Mouse (Mus musculus) small intestine, adult 2 months (tissue): ENCODE measurements at regions not wholly inside any gene's neighbourhood (a gene's known extent, or its start where the extent isn't known, plus 50 kb on each side); places are given as distances from the start of the nearest gene placed in this dataset.
"Not testable (repeated sequence)": the region's sequence is repeated elsewhere in the genome, so short reads cannot be mapped to it uniquely, and the experiment has no call there.

Experiments used
- H3K27ac ChIP-seq: fragments of 200-500 bp; 2 replicates; pipeline ENCODE4 v1.5.1; 2012; ENCODE audit warnings: low read depth, low read length, control low read depth, inconsistent platforms; ENCODE audit not compliant: insufficient read depth
- H3K27me3 ChIP-seq: fragments of 200-500 bp; 2 replicates; pipeline ENCODE4 v1.6.1; 2012; ENCODE audit warnings: mild to moderate bottlenecking, moderate library complexity, low read length, inconsistent platforms; ENCODE audit not compliant: control insufficient read depth, insufficient read depth
- H3K36me3 ChIP-seq: fragments of 200-500 bp; 2 replicates; pipeline ENCODE4 v1.6.1; 2012; ENCODE audit warnings: mild to moderate bottlenecking, low read length, control low read depth, inconsistent platforms; ENCODE audit not compliant: control insufficient read depth, insufficient read depth
- H3K4me1 ChIP-seq: fragments of 200-500 bp; 2 replicates; pipeline ENCODE4 v1.6.1; 2012; ENCODE audit warnings: low read length, inconsistent platforms, mixed read lengths; ENCODE audit not compliant: control insufficient read depth, insufficient read depth, insufficient read length
- H3K4me3 ChIP-seq: fragments of 200-500 bp; 2 replicates; pipeline ENCODE4 v1.5.1; 2012; ENCODE audit warnings: low read depth, mild to moderate bottlenecking, control low read depth, inconsistent platforms, low read length, moderate library complexity
- CTCF ChIP-seq: fragments of 200-500 bp; IDR thresholded peaks from 2 replicates; pipeline ENCODE4 v1.5.1; 2012; ENCODE audit warnings: low read depth, mild to moderate bottlenecking, control low read depth, inconsistent platforms, low read length, moderate library complexity, mixed read lengths; ENCODE audit not compliant: insufficient replicate concordance, insufficient read length; ENCODE audit errors: extremely low read depth
- POLR2A ChIP-seq: fragments of 200-500 bp; IDR thresholded peaks from 2 replicates; pipeline ENCODE4 v1.6.1; 2012; ENCODE audit warnings: low read depth, mild to moderate bottlenecking, control low read depth, inconsistent platforms, low read length, moderate library complexity
- WGBS: fragments of 180-500 bp; shearing (Covaris S2); methylation state at CpG from one replicate; pipeline ENCODE4 v1.1.7; 2018; 5-methylcytosine and 5-hydroxymethylcytosine counted together

GRCm38 (mm10) chr8:83837637-83838378 is 62.1 kb upstream of the Adgrl1 start:
- Histone ChIP-seq H3K36me3 (no peaks in the 10 kb centered on the region), H3K27me3 (no peaks in the 10 kb centered on the region; the same call in 1 of the 2 replicates), H3K4me1 (no peaks in the 10 kb centered on the region), H3K27ac (no peak overlapping the region), H3K4me3 (no peak overlapping the region)
- no peak for TF ChIP-seq POLR2A
- TF ChIP-seq CTCF, result no peak
- WGBS, result 41% methylated on average over 9 of the region's 9 CpGs

- WGBS, result 76% methylated on average over 2 of the region's 2 CpGs
- no peak for TF ChIP-seq CTCF
- no peak for TF ChIP-seq POLR2A
- Histone ChIP-seq H3K4me1 (no peaks in the 10 kb centered on the region), H3K27ac (no peak overlapping the region), H3K4me3 (no peak overlapping the region), H3K36me3 (no peaks in the 10 kb centered on the region), H3K27me3 (no peaks in the 10 kb centered on the region)
These were observed 70.1 kb upstream of the Adgrl1 start for GRCm38 (mm10) chr8:83829851-83830250.

- no peaks in the 10 kb centered on the region for H3K27me3 ChIP-seq
- no peaks in the 10 kb centered on the region for H3K36me3 ChIP-seq
- TF ChIP-seq POLR2A, result no peak
- no peak for TF ChIP-seq CTCF
- no peaks in the 10 kb centered on the region for H3K4me1 ChIP-seq
- WGBS, result 49% methylated on average over 17 of the region's 17 CpGs
- no peak overlapping the region for H3K4me3 ChIP-seq
- H3K27ac ChIP-seq, result no peak overlapping the region
These were observed 74.8 kb upstream of the Adgrl1 start for GRCm38 (mm10) chr8:83824925-83825680.

- 78% methylated on average over 4 of the region's 4 CpGs for WGBS
- Histone ChIP-seq H3K4me1 (no peaks in the 10 kb centered on the region), H3K27ac (peak overlapping the region; percentile 7; the same call in 1 of the 2 replicates), H3K4me3 (no peak overlapping the region), H3K36me3 (no peaks in the 10 kb centered on the region), H3K27me3 (no peaks in the 10 kb centered on the region)
- TF ChIP-seq POLR2A, result no peak
- TF ChIP-seq CTCF, result no peak
These were observed 78.0 kb upstream of the Adgre5 start for GRCm38 (mm10) chr8:83819086-83819485.

GRCm38 (mm10) chr8:83810651-83811050 is 69.5 kb upstream of the Adgre5 start:
- no peaks in the 10 kb centered on the region for H3K4me1 ChIP-seq
- no peak for TF ChIP-seq POLR2A
- TF ChIP-seq CTCF, result no peak
- 59% methylated on average over 2 of the region's 2 CpGs for WGBS
- H3K36me3 ChIP-seq, result no peaks in the 10 kb centered on the region
- no peak overlapping the region for H3K27ac ChIP-seq
- no peaks in the 10 kb centered on the region for H3K27me3 ChIP-seq
- no peak overlapping the region for H3K4me3 ChIP-seq

- Histone ChIP-seq H3K27ac (no peak overlapping the region), H3K4me1 (no peaks in the 10 kb centered on the region), H3K4me3 (no peak overlapping the region), H3K27me3 (no peaks in the 10 kb centered on the region), H3K36me3 (no peaks in the 10 kb centered on the region)
- WGBS, result 63% methylated on average over 6 of the region's 6 CpGs
- TF ChIP-seq CTCF, result no peak
- TF ChIP-seq POLR2A, result no peak
These were observed 64.5 kb upstream of the Adgre5 start for GRCm38 (mm10) chr8:83805612-83806011.

GRCm38 (mm10) chr8:83803312-83803711 is 62.2 kb upstream of the Adgre5 start:
- not testable (repeated sequence) for H3K27ac ChIP-seq, H3K27me3 ChIP-seq, H3K36me3 ChIP-seq, H3K4me3 ChIP-seq, H3K4me1 ChIP-seq
- WGBS, result 18% methylated on average over 1 of the region's 1 CpGs
